Mouse (Mus musculus) neural tube, embryonic 14.5 days (tissue): ENCODE data around the gene Ccdc162. TPM values are rescaled to one million over a fixed set of nuclear protein-coding genes. Genes with fewer than 3 reads are reported as not detected.

ENCODE experiments used
- ATAC-seq: fragments of 200-750 bp; cut with Nextera tagmentation; 2 replicates; pipeline ENCODE4 v1.8.0; 2017; ENCODE audit warnings: low read depth, mild to moderate bottlenecking, moderate TSS enrichment, moderate library complexity
- H3K27ac ChIP-seq: fragments of 300-500 bp; sonication (generic); 2 replicates; pipeline ENCODE4 v1.5.1; 2014; ENCODE audit warnings: low read depth, mild to moderate bottlenecking, control low read depth, low read length, moderate library complexity, mixed read lengths
- H3K27me3 ChIP-seq: fragments of 300-500 bp; sonication (generic); 2 replicates; pipeline ENCODE4 v1.6.1; 2014; ENCODE audit warnings: low read length; ENCODE audit not compliant: control insufficient read depth, insufficient read depth
- H3K36me3 ChIP-seq: fragments of 300-500 bp; sonication (generic); 2 replicates; pipeline ENCODE4 v1.6.1; 2014; ENCODE audit warnings: low read length, mixed read lengths; ENCODE audit not compliant: control insufficient read depth, insufficient read depth
- H3K4me1 ChIP-seq: fragments of 300-500 bp; sonication (generic); 2 replicates; pipeline ENCODE4 v1.6.1; 2014; ENCODE audit warnings: low read length; ENCODE audit not compliant: control insufficient read depth, insufficient read depth
- H3K4me2 ChIP-seq: fragments of 300-500 bp; sonication (generic); 2 replicates; pipeline ENCODE4 v1.6.1; 2014; ENCODE audit warnings: mild to moderate bottlenecking, low read depth, low read length, control low read depth
- H3K4me3 ChIP-seq: fragments of 300-500 bp; sonication (generic); 2 replicates; pipeline ENCODE4 v1.5.1; 2014; ENCODE audit warnings: low read depth, low read length, control low read depth, mixed read lengths
- H3K9ac ChIP-seq: fragments of 300-500 bp; sonication (generic); replicated peaks from 2 replicates; pipeline ENCODE4 v1.6.1; 2014; ENCODE audit warnings: low read depth, mild to moderate bottlenecking, control low read depth, low read length, mixed read lengths
- H3K9me3 ChIP-seq: fragments of 300-500 bp; sonication (generic); 2 replicates; pipeline ENCODE4 v1.6.1; 2016; ENCODE audit warnings: low read length; ENCODE audit not compliant: control insufficient read depth
- WGBS: fragments of 180-500 bp; shearing (Covaris S2); extraction: QIAGEN DNeasy Blood & Tissue Kit; methylation state at CpG from one replicate; pipeline ENCODE4 v1.1.7; 2014; 5-methylcytosine and 5-hydroxymethylcytosine counted together
- polyA plus RNA-seq: library from polyadenylated mRNA; unstranded; fragments of >200 nt; fragmentation: Nextera tagmentation; extraction: Ambion mirVana; gene quantifications from 2 replicates; pipeline ENCODE4 v1.2.1, GENCODE M21; 2014

Ccdc162 gene
- polyA plus RNA-seq, 1 experiment from 2014 or later, result 2.6 TPM

GRCm38 (mm10) chr10:41545224-41545755, 171.1 kb downstream of the Ccdc162 start:
- no peaks in the 10 kb centered on the region for H3K9me3 ChIP-seq
- no peaks in the 10 kb centered on the region for H3K36me3 ChIP-seq
- no peak overlapping the region for H3K9ac ChIP-seq
- no peak for ATAC-seq
- no peak overlapping the region for H3K4me2 ChIP-seq
- no peaks in the 10 kb centered on the region for H3K4me1 ChIP-seq
- no peak overlapping the region for H3K27ac ChIP-seq
- WGBS, result 72% methylated on average over 7 of the region's 7 CpGs
- H3K27me3 ChIP-seq, result no peaks in the 10 kb centered on the region
- H3K4me3 ChIP-seq, result no peak overlapping the region

- WGBS, result 5% methylated on average over 7 of the region's 7 CpGs
Measured at GRCm38 (mm10) chr10:41544481-41545190, 171.8 kb downstream of the Ccdc162 start.

GRCm38 (mm10) chr10:41543844-41544243, 172.6 kb downstream of the Ccdc162 start:
- H3K4me1 ChIP-seq, result no peaks in the 10 kb centered on the region
- H3K27me3 ChIP-seq, result no peaks in the 10 kb centered on the region
- WGBS, result 77% methylated on average over 2 of the region's 2 CpGs
- ATAC-seq, result no peak
- no peaks in the 10 kb centered on the region for H3K9me3 ChIP-seq
- no peak overlapping the region for H3K4me3 ChIP-seq
- H3K4me2 ChIP-seq, result no peak overlapping the region
- H3K27ac ChIP-seq, result no peak overlapping the region
- no peaks in the 10 kb centered on the region for H3K36me3 ChIP-seq
- no peak overlapping the region for H3K9ac ChIP-seq

More at GRCm38 (mm10) chr10:41544481-41545190, 171.8 kb downstream of the Ccdc162 start:
- no peak overlapping the region for H3K9ac ChIP-seq
- H3K4me1 ChIP-seq, result no peaks in the 10 kb centered on the region
- H3K4me2 ChIP-seq, result no peak overlapping the region
- no peak for ATAC-seq
- no peak overlapping the region for H3K4me3 ChIP-seq
- H3K36me3 ChIP-seq, result no peaks in the 10 kb centered on the region
- H3K27me3 ChIP-seq, result no peaks in the 10 kb centered on the region
- no peak overlapping the region for H3K27ac ChIP-seq
- H3K9me3 ChIP-seq, result no peaks in the 10 kb centered on the region

DNA sequence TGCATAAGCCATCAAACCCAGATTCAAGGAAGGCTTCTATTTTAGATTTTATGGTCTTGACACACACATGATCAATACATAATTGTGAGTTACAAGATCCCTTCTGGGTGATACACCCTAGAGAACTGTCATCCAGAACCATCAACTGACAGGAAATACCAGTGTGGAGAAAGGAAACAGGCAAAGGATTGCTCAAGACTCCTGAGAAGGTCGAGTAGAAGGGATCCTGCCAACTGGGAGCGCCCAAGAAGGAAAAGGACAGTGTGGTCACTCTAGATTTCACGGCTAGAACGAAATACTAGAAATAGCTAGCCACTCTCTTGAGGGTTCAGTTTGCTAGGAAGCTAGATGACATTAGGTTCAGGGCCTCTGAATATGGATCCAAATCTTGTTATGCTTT, 173.0 kb downstream of the Ccdc162 start:
- Histone ChIP-seq H3K4me3 (no peak overlapping the region), H3K27me3 (no peaks in the 10 kb centered on the region), H3K27ac (no peak overlapping the region), H3K9me3 (no peaks in the 10 kb centered on the region), H3K4me1 (no peaks in the 10 kb centered on the region), H3K9ac (no peak overlapping the region), H3K36me3 (no peaks in the 10 kb centered on the region), H3K4me2 (no peak overlapping the region)
- ATAC-seq, result no peak
- 93% methylated on average over 4 of the region's 4 CpGs for WGBS

DNA sequence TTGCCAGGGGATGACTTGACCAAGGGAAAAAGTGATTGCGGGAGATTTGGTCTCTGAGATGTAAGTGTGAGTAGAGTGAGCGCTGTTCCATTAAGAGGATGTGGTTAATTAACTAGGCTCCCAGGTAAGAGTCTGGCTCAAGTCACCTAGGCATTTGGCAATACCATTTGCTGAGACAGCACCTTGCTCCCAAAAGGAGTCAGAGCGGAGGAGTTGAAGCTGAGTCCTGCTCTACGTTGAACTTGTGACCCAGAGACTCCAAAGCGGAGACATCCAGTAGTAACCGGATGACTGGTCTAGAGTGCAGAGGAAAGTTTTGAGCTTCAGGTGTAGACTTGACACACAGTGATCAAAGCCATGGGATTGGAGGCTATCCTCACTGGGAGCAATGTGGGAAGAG, 174.4 kb downstream of the Ccdc162 start:
- Histone ChIP-seq H3K27ac (no peak overlapping the region), H3K9me3 (no peaks in the 10 kb centered on the region), H3K27me3 (no peaks in the 10 kb centered on the region), H3K36me3 (no peaks in the 10 kb centered on the region), H3K4me3 (no peak overlapping the region), H3K4me2 (no peak overlapping the region), H3K4me1 (no peaks in the 10 kb centered on the region), H3K9ac (no peak overlapping the region)
- no peak for ATAC-seq
- 96% methylated on average over 6 of the region's 6 CpGs for WGBS

- no peaks in the 10 kb centered on the region for H3K4me1 ChIP-seq
- 96% methylated on average over 4 of the region's 4 CpGs for WGBS
- ATAC-seq, result no peak
- no peak overlapping the region for H3K4me2 ChIP-seq
- H3K9me3 ChIP-seq, result no peaks in the 10 kb centered on the region
- no peaks in the 10 kb centered on the region for H3K36me3 ChIP-seq
- no peak overlapping the region for H3K9ac ChIP-seq
- no peaks in the 10 kb centered on the region for H3K27me3 ChIP-seq
- H3K4me3 ChIP-seq, result no peak overlapping the region
- H3K27ac ChIP-seq, result no peak overlapping the region
Measured at GRCm38 (mm10) chr10:41538986-41539385, 177.4 kb downstream of the Ccdc162 start.

DNA sequence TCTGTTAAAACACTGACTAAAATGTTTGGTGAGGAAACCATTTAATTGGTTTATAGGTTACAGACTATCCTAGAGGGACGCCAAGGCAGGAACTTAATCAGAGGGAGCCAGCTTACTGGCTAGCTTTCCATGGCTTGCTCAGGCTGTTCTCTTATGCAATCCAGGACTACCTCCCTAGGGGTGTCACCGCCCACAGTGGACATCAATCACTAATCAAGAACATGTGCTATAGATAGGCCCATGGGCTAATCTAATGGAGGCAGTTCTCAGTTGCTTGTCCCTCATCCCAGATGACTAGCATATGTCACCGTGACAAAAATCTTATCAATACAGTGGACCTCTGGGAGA, 178.5 kb downstream of the Ccdc162 start:
- Histone ChIP-seq H3K27me3 (no peaks in the 10 kb centered on the region), H3K4me1 (no peaks in the 10 kb centered on the region), H3K27ac (no peak overlapping the region), H3K9me3 (no peaks in the 10 kb centered on the region), H3K36me3 (no peaks in the 10 kb centered on the region), H3K4me2 (no peak overlapping the region), H3K9ac (no peak overlapping the region), H3K4me3 (no peak overlapping the region)
- ATAC-seq, result no peak
- 95% methylated on average over 3 of the region's 3 CpGs for WGBS

DNA sequence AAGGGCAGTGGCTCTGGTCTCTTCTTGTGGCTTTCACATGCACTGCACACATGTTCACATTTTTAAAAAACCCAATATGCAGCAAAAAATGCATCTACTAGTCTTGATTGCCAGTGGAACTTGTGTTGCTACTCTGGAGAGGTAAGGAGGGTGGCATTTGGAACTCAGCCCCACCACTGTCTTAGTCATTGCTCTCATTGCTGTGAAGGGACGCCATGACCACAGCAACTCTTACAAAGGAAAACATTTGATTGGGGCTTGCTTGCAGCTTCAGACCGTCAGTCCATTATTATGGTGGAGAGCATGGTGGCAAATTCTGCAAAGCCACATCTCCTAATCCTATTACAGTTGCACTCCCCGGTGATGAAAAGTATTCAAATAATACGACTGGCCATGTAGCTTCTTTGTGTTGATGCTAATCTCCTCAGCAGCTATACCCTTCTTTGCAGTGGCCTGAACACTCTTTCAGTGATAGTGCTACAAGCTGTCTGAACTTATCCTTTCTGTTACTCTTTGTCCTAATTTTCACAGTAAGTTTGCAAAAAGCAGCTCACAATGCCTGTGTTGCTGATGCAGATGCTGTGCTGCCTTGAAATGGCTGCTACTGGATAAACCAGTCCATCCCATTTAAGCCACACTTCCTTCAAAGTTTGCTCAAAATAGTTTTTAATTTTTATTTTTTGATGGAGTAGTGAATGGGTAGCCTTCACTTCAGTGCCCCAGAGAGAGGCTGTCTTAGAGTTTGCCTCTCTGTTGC, 179.0 kb downstream of the Ccdc162 start:
- WGBS, result 91% methylated on average over 4 of the region's 4 CpGs
- Histone ChIP-seq H3K4me3 (no peak overlapping the region), H3K9ac (no peak overlapping the region), H3K4me2 (no peak overlapping the region), H3K36me3 (no peaks in the 10 kb centered on the region), H3K27me3 (no peaks in the 10 kb centered on the region), H3K27ac (no peak overlapping the region), H3K4me1 (no peaks in the 10 kb centered on the region), H3K9me3 (no peaks in the 10 kb centered on the region)
- no peak for ATAC-seq

DNA sequence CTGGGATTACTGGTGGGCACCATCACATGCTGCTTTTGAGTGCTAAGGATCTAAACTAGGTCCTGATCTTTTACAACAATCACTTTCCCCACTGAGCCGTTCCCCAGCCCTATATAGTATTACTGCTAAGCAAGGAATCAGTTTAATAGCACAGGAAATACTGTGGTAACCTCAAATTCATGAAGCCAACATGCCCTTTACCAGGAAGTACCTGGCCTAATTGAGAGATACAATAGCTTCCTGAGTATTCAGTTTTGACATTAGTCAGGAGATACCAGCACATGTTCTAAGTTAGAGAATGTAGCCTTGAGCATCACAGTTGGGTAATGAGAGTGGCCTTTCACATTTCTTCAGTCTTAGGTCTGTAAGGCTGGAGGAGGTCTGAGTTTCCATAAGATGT, 179.7 kb downstream of the Ccdc162 start:
- Histone ChIP-seq H3K4me3 (no peak overlapping the region), H3K4me1 (no peaks in the 10 kb centered on the region), H3K36me3 (no peaks in the 10 kb centered on the region), H3K27ac (no peak overlapping the region), H3K27me3 (no peaks in the 10 kb centered on the region), H3K9me3 (no peaks in the 10 kb centered on the region), H3K9ac (no peak overlapping the region), H3K4me2 (no peak overlapping the region)
- no peak for ATAC-seq
- WGBS, result 100% methylated on average over 1 of the region's 1 CpGs
